Mouse (Mus musculus) forebrain, embryonic 14.5 days (tissue): Measurements from ENCODE around the gene Efna5. TPM values are rescaled to one million over a fixed set of nuclear protein-coding genes. Genes with fewer than 3 reads are reported as not detected.

Experiments used
- ATAC-seq: fragments of 200-750 bp; cut with Nextera tagmentation; 2 replicates; pipeline ENCODE4 v1.8.0; 2017; ENCODE audit warnings: mild to moderate bottlenecking, moderate library complexity
- DNase-seq: peaks from one replicate; pipeline ENCODE4 v3.0.0-alpha.2; 2015; ENCODE audit warnings: low spot score
- H3K27ac ChIP-seq: fragments of 300-500 bp; sonication (generic); 2 replicates; pipeline ENCODE4 v1.5.1; 2014; ENCODE audit warnings: low read depth, mild to moderate bottlenecking, control low read depth, low read length, moderate library complexity
- H3K27me3 ChIP-seq: fragments of 300-500 bp; sonication (generic); replicated peaks from 2 replicates; pipeline ENCODE4 v1.6.1; 2014; ENCODE audit warnings: low read length, control low read depth, mixed read lengths; ENCODE audit not compliant: control insufficient read depth, insufficient read depth
- H3K36me3 ChIP-seq: fragments of 300-500 bp; sonication (generic); 2 replicates; pipeline ENCODE4 v1.6.1; 2014; ENCODE audit warnings: low read length, control low read depth; ENCODE audit not compliant: control insufficient read depth, insufficient read depth
- H3K4me1 ChIP-seq: fragments of 300-500 bp; sonication (generic); 2 replicates; pipeline ENCODE4 v1.6.1; 2014; ENCODE audit warnings: antibody characterized with exemption, low read length, control low read depth; ENCODE audit not compliant: control insufficient read depth, insufficient read depth
- H3K4me2 ChIP-seq: fragments of 300-500 bp; sonication (generic); 2 replicates; pipeline ENCODE4 v1.6.1; 2014; ENCODE audit warnings: mild to moderate bottlenecking, control low read depth, low read length
- H3K4me3 ChIP-seq: fragments of 300-500 bp; sonication (generic); 2 replicates; pipeline ENCODE4 v1.5.1; 2014; ENCODE audit warnings: low read depth, low read length, control low read depth
- H3K9ac ChIP-seq: fragments of 300-500 bp; sonication (generic); 2 replicates; pipeline ENCODE4 v1.6.1; 2014; ENCODE audit warnings: mild to moderate bottlenecking, low read length, control low read depth, moderate library complexity
- H3K9me3 ChIP-seq: fragments of 300-500 bp; sonication (generic); replicated peaks from 2 replicates; pipeline ENCODE4 v1.6.1; 2016; ENCODE audit warnings: low read length, control low read depth, mixed read lengths; ENCODE audit not compliant: control insufficient read depth
- WGBS: fragments of 180-500 bp; shearing (Covaris S2); extraction: QIAGEN DNeasy Blood & Tissue Kit; methylation state at CpG from one replicate; pipeline ENCODE4 v1.1.7; 2014; 5-methylcytosine and 5-hydroxymethylcytosine counted together
- polyA plus RNA-seq: library from polyadenylated mRNA; unstranded; fragments of >200 nt; fragmentation: Nextera tagmentation; extraction: Ambion mirVana; gene quantifications from 2 replicates; pipeline ENCODE4 v1.2.1, GENCODE M21; 2014

Efna5 gene
- polyA plus RNA-seq, 1 experiment from 2014 or later: 18.8 TPM

GRCm38 (mm10) chr17:62845656-62846055 is 35.5 kb downstream of the Efna5 start:
- no peak overlapping the region for H3K4me3 ChIP-seq
- H3K27me3 ChIP-seq: no peaks in the 10 kb centered on the region
- H3K36me3 ChIP-seq: no peaks in the 10 kb centered on the region
- ATAC-seq (no peak), DNase-seq (no peak)
- no peak overlapping the region for H3K4me2 ChIP-seq
- no peaks in the 10 kb centered on the region for H3K9me3 ChIP-seq
- 37% methylated on average over 5 of the region's 5 CpGs for WGBS
- H3K27ac ChIP-seq: no peak overlapping the region
- H3K9ac ChIP-seq: no peak overlapping the region
- H3K4me1 ChIP-seq: no peaks in the 10 kb centered on the region

GRCm38 (mm10) chr17:62844329-62844728 is 36.8 kb downstream of the Efna5 start:
- Histone ChIP-seq H3K4me1 (no peaks in the 10 kb centered on the region), H3K9ac (no peak overlapping the region), H3K27ac (no peak overlapping the region), H3K4me2 (no peak overlapping the region), H3K4me3 (no peak overlapping the region), H3K36me3 (no peaks in the 10 kb centered on the region), H3K9me3 (no peaks in the 10 kb centered on the region), H3K27me3 (no peaks in the 10 kb centered on the region)
- 0 out of 2 replicates have a peak, but pooled peaks have one; percentile 15 for ATAC-seq
- WGBS: 23% methylated on average over 5 of the region's 5 CpGs
- DNase-seq: no peak

- WGBS: 46% methylated on average over 7 of the region's 7 CpGs
- Histone ChIP-seq H3K4me3 (no peak overlapping the region), H3K27me3 (no peaks in the 10 kb centered on the region), H3K9me3 (no peaks in the 10 kb centered on the region), H3K27ac (no peak overlapping the region), H3K4me2 (no peak overlapping the region), H3K4me1 (no peaks in the 10 kb centered on the region), H3K36me3 (no peaks in the 10 kb centered on the region), H3K9ac (no peak overlapping the region)
- DNase-seq: no peak
- no peak for ATAC-seq
These were observed 43.8 kb downstream of the Efna5 start for GRCm38 (mm10) chr17:62837336-62837735.

- Histone ChIP-seq H3K9me3 (no peaks in the 10 kb centered on the region), H3K9ac (no peak overlapping the region), H3K36me3 (no peaks in the 10 kb centered on the region), H3K27me3 (no peaks in the 10 kb centered on the region), H3K4me3 (no peak overlapping the region), H3K4me2 (no peak overlapping the region), H3K4me1 (no peaks in the 10 kb centered on the region), H3K27ac (no peak overlapping the region)
- no peak for ATAC-seq
- no peak for DNase-seq
- WGBS: 87% methylated on average over 6 of the region's 6 CpGs
These were observed 44.5 kb downstream of the Efna5 start for GRCm38 (mm10) chr17:62836598-62837106.

- Histone ChIP-seq H3K4me1 (no peaks in the 10 kb centered on the region), H3K27ac (no peak overlapping the region), H3K36me3 (no peaks in the 10 kb centered on the region), H3K9ac (no peak overlapping the region), H3K4me2 (no peak overlapping the region), H3K4me3 (no peak overlapping the region), H3K27me3 (no peaks in the 10 kb centered on the region), H3K9me3 (no peaks in the 10 kb centered on the region)
- 80% methylated on average over 16 of the region's 16 CpGs for WGBS
- no peak for ATAC-seq
- DNase-seq: no peak
These were observed 48.5 kb downstream of the Efna5 start for GRCm38 (mm10) chr17:62832550-62833127.

GRCm38 (mm10) chr17:62827549-62827948 is 53.6 kb downstream of the Efna5 start:
- Histone ChIP-seq H3K36me3 (no peaks in the 10 kb centered on the region), H3K27ac (no peak overlapping the region), H3K4me1 (no peaks in the 10 kb centered on the region), H3K9ac (no peak overlapping the region), H3K27me3 (no peaks in the 10 kb centered on the region), H3K9me3 (no peaks in the 10 kb centered on the region), H3K4me2 (no peak overlapping the region), H3K4me3 (no peak overlapping the region)
- DNase-seq: no peak
- no peak for ATAC-seq
- WGBS: 71% methylated on average over 6 of the region's 6 CpGs

- no peak overlapping the region for H3K4me2 ChIP-seq
- DNase-seq: no peak
- WGBS: 86% methylated on average over 11 of the region's 11 CpGs
- H3K27ac ChIP-seq: no peak overlapping the region
- H3K36me3 ChIP-seq: no peaks in the 10 kb centered on the region
- H3K4me1 ChIP-seq: no peaks in the 10 kb centered on the region
- no peak for ATAC-seq
- no peak overlapping the region for H3K4me3 ChIP-seq
- H3K27me3 ChIP-seq: no peaks in the 10 kb centered on the region
- no peaks in the 10 kb centered on the region for H3K9me3 ChIP-seq
- no peak overlapping the region for H3K9ac ChIP-seq
These were observed 59.9 kb downstream of the Efna5 start for GRCm38 (mm10) chr17:62821219-62821618.

- no peak overlapping the region for H3K4me2 ChIP-seq
- no peak overlapping the region for H3K27ac ChIP-seq
- no peak overlapping the region for H3K9ac ChIP-seq
- 87% methylated on average over 5 of the region's 5 CpGs for WGBS
- no peaks in the 10 kb centered on the region for H3K36me3 ChIP-seq
- H3K27me3 ChIP-seq: no peaks in the 10 kb centered on the region
- no peak for ATAC-seq
- H3K4me1 ChIP-seq: no peaks in the 10 kb centered on the region
- no peak for DNase-seq
- no peaks in the 10 kb centered on the region for H3K9me3 ChIP-seq
- no peak overlapping the region for H3K4me3 ChIP-seq
These were observed 61.2 kb downstream of the Efna5 start for GRCm38 (mm10) chr17:62819931-62820330.

GRCm38 (mm10) chr17:62818821-62819220 is 62.3 kb downstream of the Efna5 start:
- Histone ChIP-seq H3K27me3 (no peaks in the 10 kb centered on the region), H3K9me3 (no peaks in the 10 kb centered on the region), H3K4me3 (no peak overlapping the region), H3K9ac (no peak overlapping the region), H3K4me1 (no peaks in the 10 kb centered on the region), H3K27ac (no peak overlapping the region), H3K4me2 (no peak overlapping the region), H3K36me3 (no peaks in the 10 kb centered on the region)
- no peak for DNase-seq
- 22% methylated on average over 8 of the region's 8 CpGs for WGBS
- no peak for ATAC-seq
